Mouse (Mus musculus) cerebellum, adult 8-10 months (tissue): Measurements from ENCODE around the gene Rpl32.

Experiments used
- DNase-seq: peaks from one replicate; pipeline ENCODE4 v3.0.0; 2022

Rpl32 gene

GRCm38 (mm10) chr6:115814104-115814503 lies 5.6 kb upstream of the Rpl32 start:
- DNase-seq = no peak

DNA sequence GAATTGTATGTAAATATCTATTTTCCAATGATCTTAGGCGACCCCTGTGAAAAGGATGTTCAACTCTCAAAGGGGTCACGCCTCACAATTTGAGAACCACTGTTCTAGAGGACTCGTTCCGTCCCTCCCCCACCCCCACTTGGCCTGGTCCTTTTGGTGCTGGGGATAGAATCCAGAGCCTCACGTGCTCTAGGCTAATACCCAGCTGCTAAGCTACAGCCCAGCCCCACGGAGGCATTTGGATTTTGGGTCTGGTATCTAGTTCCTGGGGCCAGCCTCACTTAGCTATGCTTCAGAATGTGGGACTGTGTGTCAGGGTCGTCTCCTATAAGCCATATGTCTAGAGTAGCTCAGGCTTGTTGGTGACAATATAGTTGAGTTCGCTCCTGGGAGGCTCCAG lies 3.1 kb upstream of the Rpl32 start:
- DNase-seq = no peak

GRCm38 (mm10) chr6:115808196-115808487 lies 405 bp downstream of the Rpl32 start:
- no peak for DNase-seq

GRCm38 (mm10) chr6:115807464-115808195 lies 917 bp downstream of the Rpl32 start:
- DNase-seq = no peak

- DNase-seq = no peak
Observed at GRCm38 (mm10) chr6:115804432-115805192, 3.9 kb downstream of the Rpl32 start.

DNA sequence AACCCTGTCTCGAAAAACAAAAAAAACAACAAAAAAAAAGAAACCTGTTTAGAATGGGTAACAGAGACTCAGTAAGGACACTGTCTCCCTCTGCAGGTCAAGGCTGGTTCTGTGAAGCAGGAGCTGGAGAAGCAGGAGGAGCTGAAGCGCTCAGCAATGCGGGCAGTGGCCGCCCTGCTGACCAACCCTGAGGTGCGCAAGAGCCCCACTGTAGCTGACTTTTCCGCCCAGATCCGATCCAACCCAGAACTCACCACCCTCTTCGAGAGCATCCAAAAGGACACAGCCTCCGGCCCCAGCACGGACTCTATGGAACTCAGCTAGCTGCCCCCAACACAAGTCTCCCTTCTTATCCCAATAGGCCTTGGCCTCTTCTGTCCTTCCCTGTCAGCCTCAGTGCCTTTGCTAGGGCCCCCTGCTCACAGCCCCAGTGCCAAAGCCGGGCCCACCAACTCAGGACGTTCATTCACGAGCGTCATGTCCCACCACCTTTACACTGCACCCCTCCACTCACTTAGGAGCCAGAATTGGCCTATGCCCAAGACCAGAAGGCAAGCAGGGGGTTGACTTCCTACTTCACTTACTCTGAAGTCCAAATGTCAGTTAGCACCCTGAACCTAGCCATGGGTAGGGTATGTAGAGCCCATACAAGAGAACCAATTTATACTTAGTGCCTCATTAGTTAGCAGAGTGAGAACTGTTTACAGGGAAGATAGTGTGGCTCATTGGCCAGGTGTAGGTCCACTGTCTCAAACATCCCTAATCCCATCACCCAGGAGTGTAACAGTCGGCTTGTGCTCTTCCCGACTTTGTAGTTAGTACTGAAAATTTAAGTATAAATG lies 4.8 kb downstream of the Rpl32 start:
- peak; percentile 67 for DNase-seq

- DNase-seq = no peak
Observed at GRCm38 (mm10) chr6:115801811-115802210, 6.7 kb downstream of the Rpl32 start.

- no peak for DNase-seq
Observed at GRCm38 (mm10) chr6:115792691-115793215, 15.8 kb downstream of the Rpl32 start.

DNA sequence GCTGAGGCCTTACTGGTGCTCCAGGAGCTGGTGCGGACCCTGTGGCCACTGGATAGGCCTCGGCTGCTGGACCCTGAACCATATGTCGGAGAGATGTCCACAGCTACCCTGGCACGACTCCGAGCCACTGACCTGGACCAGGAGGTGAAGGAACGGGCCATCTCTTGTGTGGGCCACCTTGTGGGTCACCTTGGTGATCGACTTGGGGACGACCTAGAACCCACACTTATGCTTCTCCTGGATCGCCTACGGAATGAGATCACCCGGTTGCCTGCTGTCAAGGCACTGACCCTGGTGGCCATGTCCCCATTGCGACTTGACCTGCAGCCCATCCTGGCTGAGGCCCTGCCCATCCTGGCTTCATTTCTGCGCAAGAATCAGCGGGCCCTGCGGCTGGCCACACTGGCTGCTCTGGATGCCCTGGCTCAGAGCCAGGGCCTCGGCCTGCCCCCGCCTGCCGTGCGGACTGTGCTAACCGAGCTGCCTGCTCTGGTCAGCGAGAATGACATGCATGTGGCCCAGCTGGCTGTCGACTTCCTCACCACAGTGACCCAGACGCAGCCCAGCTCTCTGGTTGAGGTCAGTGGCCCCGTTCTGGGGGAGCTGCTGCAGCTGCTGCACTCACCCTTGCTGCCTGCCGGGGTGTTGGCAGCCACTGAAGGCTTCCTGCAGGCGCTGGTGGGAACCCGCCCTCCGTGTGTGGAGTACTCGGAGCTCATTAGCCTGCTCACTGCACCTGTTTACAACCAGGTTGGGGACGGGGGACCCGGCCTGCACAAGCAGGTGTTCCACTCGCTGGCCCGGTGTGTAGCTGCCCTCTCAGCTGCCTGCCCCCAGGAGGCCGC lies 16.5 kb downstream of the Rpl32 start:
- DNase-seq = peak; percentile 74

DNA sequence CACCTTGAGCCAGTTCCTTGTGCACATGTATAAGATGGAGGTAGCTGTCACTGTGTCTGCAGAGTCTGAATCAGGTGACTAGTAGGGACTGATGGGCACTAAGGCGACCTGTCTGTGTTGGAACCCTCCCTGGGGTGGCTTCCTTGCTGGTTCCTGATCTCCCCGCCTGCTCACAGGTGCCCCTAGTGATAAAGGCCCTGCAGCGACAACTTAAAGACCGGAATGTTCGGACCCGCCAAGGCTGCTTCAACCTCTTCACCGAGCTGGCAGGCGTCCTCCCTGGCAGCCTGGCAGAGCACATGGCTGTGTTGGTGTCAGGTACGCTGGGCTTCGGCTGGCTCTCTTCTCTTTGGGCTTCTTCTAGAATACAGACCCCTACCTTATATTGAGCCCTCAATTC lies 17.5 kb downstream of the Rpl32 start:
- no peak for DNase-seq

DNA sequence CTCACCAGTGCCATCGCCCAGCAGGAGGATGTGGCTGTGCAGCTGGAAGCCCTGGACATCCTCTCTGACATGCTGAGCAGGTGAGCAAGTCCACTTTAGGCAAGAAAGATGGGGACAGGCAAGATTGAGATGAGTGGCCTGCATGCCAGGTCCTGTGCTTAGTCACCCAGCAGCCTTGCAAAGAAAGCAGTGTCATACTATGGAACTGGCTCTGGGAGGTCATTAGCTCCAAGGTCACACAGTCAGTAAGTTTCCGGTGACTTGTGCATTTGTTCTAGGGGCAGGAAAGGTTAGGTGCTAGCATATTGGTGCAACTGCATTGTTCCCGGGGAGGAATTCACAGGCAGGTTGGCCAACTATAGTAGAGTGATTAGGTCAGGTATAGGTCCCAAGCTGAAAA lies 25.8 kb downstream of the Rpl32 start:
- DNase-seq = no peak

DNA sequence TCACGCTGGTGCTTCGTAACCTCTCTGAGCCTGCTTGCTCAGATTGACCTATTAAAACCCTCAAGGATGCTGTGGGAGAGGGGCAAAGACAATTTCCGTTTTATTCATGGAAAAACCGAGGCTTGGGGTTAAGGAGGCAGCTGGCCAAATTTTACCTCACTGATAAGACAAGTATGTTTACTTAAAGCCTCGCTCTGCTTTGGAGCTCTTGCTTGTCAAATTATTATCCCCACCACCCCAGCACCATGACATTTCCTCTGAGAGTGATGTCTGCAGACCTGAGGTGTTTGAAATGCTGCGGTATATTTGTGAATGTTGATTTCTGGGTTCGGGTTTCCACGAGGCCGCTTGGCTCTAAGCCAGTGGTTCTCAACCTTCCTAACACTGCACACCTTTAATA lies 32.2 kb downstream of the Rpl32 start:
- peak; percentile 34 for DNase-seq

DNA sequence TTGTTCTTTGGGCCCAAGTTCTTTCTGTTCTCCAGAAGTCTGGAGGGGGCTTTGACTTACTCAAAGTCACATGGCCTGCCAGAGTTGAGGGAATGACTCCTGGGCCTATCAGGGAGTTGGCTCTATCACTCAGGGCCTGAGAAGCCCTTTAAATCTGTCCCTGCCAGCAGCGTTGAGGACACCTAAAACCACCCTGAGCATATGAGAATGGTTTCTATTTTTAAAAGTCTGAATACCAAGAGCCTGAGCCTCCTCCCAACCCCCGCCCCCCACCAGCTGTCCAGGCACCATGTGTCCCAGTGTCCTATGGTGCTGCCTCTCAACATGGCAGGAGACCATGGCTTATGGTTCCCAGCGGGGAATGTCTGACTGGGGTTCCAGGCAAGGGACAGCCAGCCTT lies 32.7 kb downstream of the Rpl32 start:
- DNase-seq = peak; percentile 59

GRCm38 (mm10) chr6:115774501-115774921 lies 34.0 kb downstream of the Rpl32 start, which contains the start of gene Cand2:
Cand2 (plus strand) TSS chr6:115774538.
- peak; percentile 29 for DNase-seq

- no peak for DNase-seq
Observed at GRCm38 (mm10) chr6:115773966-115774413, 34.6 kb downstream of the Rpl32 start.

GRCm38 (mm10) chr6:115772604-115773003 lies 35.9 kb downstream of the Rpl32 start:
- no peak for DNase-seq

GRCm38 (mm10) chr6:115772201-115772600 lies 36.3 kb downstream of the Rpl32 start:
- DNase-seq = no peak

- DNase-seq = no peak
Observed at GRCm38 (mm10) chr6:115770852-115771251, 37.7 kb downstream of the Rpl32 start.

- no peak for DNase-seq
Observed at GRCm38 (mm10) chr6:115770059-115770670, 38.4 kb downstream of the Rpl32 start.

GRCm38 (mm10) chr6:115768207-115768606 lies 40.3 kb downstream of the Rpl32 start:
- no peak for DNase-seq

DNA sequence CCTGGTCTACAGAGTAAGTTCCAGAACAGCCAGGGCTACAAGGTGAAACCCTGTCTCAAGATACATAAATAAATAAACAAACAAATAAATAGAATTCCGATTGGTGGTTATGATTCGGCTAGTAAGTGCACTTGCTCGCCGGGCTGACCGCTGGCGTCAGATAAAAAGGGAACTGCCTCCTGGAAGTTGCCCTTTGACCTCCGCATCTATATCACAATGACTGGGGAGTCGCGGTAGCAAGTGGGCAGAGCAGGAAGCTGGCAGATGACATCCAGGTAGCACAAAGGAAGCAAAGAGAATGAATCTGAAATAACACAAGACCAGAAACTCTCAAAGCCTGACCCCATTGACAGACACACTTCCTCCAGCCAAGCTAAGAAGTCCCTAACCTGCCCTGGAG lies 41.2 kb downstream of the Rpl32 start:
- no peak for DNase-seq

GRCm38 (mm10) chr6:115764179-115764578 lies 44.4 kb downstream of the Rpl32 start:
- DNase-seq = no peak
